Mouse (Mus musculus): ENCODE data around the gene Try10.
"Not testable (repeated sequence)": the region's sequence is repeated elsewhere in the genome, so short reads cannot be mapped to it uniquely, and the experiment has no call there.

Try10 gene
- long read RNA-seq, experiment 1, result 0 reads
- long read RNA-seq, experiment 2, result 0 reads

DNA sequence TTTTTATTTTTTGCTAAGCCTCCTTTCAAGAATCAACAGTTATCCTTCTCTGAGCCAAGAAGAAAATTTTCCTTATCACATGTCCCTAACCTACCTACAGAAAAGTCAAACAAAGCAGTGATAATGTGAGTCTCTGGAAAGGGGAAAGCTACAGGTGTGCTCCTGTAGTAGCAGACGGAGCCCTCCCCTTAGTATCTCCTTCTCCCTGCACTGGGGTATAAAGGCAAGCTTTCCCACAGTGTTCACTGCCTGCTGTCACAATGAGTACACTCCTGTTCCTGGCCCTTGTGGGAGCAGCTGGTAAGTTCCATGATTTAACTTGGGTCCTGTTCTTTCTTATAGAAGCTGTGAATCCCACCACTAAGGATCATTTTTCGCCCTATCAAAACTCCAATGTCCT lies at the start of gene Try10:
TSS of gene Try10 (plus strand) at position 174 of the 400 bp plus-strand sequence.
- intact Hi-C loops (cut with DNase I), result no loop called here

- intact Hi-C loops (cut with DNase I), result not testable (repeated sequence)
These were observed 37.2 kb upstream of the Try10 start, which contains the start of gene Try5 for GRCm38 (mm10) chr6:41316741-41317140. TSS of gene Try5 (minus strand) at chr6:41316841.

GRCm38 (mm10) chr6:41373772-41374171 lies 19.9 kb downstream of the Try10 start:
- intact Hi-C loops (cut with DNase I), result not testable (repeated sequence)

- intact Hi-C loops (cut with DNase I), result not testable (repeated sequence)
These were observed 23.7 kb downstream of the Try10 start, which contains the start of gene Prss3 for GRCm38 (mm10) chr6:41377578-41377977. TSS of gene Prss3 (minus strand) at chr6:41377678.

GRCm38 (mm10) chr6:41386781-41387180 lies 32.9 kb downstream of the Try10 start:
- intact Hi-C loops (cut with DNase I), result no loop called here

DNA sequence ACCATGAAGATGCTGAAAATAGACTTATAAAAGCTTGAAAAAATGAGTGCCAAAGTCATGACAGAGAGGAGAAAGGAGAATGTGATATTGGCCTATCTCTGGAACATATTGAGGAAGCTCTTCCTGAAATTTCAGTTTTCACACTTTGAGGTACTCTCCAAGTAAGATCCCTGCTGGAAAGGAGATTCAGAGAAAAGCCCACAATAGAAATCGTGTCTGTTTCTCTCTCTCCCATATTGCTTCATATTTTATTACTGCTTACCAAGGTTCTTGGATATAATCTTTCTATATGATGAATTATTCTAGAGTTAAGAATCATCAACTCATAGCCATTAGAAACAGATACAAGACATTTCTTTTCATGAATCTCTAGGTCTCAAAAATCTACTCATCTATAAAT lies 37.7 kb downstream of the Try10 start:
- intact Hi-C loops (cut with DNase I), result not testable (repeated sequence)

DNA sequence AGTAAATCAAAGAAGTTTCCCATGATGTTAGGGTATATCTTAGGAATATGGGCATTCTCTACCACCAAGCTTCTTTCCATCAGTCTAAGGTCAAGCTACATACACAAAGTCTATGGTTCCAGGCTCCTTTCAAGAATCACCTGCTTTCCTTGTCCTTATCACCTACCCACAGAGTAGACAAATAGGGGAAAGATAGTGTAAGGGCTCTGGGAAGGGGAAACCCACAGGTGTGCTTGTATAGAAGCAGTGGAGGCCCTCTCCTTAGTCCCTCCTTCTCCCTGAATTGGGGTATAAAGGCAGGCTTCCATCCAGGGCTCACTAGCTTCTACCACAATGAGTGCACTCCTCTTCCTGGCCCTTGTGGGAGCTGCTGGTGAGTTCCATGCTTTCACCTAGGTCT lies 38.2 kb downstream of the Try10 start, which contains the start of gene Gm5771:
TSS of gene Gm5771 (plus strand) at position 301 of the 400 bp plus-strand sequence.
- intact Hi-C loops (cut with DNase I), result not testable (repeated sequence)

Measured in adrenal gland (tissue).